Mouse (Mus musculus) layer of hippocampus, postnatal 36 days (tissue): ENCODE measurements around the gene Myh3. TPM values are rescaled to one million over a fixed set of nuclear protein-coding genes. Genes with fewer than 3 reads are reported as not detected.

Experiments
- DNase-seq, 2 experiments: peaks; one replicate each; pipeline ENCODE4 v3.0.0; 2022
- total RNA-seq, 2 experiments: library from RNA; stranded (reverse); gene quantifications; 2 replicates each; pipeline ENCODE4 v1.2.3; 2021

The Myh3 gene
- total RNA-seq: under 1 TPM; 0.55 to 0.76 TPM

DNA sequence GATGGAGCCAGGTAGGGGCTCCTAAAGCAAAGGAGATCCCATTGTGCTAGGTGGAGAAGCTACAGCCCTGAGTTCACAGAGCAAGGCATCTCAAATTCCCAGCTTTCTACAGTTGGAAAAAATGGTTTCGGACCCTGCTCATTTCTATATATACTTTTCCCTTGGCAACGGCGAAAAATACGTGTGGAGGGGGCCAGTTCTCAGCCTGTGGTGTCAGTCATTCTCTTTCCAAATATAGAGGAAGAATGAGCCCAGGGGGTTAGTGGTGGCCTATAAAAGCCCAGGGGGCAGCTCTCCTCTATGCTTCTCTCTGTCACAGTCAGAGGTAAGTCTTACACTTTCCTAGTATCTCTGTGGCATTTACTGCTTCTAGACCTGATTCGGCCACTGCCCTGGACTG, at the start of gene Myh3:
TSS of gene Myh3 (plus strand) at position 301 of the 400 bp plus-strand sequence.
- no peak for DNase-seq

DNA sequence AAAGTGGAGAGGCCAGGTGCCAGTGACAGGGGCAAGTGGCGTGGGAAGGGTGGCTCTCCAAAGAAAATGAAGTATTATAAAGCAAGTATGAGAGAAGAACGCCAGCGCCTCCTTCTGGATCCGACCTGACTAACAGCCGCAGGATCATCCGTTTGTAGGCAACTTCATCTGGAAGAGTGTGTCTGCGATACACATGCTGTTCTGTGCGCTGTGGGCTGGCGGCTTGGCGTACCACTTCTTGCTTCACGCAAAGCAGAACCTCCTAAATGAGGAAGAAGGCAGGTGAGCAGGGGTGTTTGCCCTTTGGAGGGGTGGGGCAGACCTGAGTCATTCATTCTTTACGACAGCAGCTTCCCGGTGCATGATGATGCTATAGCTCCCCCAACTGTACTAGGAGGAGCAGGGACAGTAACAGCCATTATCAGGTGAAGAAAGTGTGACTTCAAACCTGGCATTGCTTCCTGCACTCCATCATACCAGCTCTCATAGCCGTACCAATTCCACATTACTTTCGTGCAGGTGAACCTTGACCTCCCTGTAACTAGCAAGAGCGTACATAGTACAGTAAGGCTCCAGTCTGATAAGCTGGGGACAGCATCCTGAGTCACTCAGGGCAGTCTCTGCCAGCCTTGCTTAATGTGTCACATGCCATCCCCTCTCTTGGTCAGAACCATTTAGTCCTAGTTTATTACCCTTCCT, 47.0 kb upstream of the Myh3 start:
- no peak for DNase-seq

DNA sequence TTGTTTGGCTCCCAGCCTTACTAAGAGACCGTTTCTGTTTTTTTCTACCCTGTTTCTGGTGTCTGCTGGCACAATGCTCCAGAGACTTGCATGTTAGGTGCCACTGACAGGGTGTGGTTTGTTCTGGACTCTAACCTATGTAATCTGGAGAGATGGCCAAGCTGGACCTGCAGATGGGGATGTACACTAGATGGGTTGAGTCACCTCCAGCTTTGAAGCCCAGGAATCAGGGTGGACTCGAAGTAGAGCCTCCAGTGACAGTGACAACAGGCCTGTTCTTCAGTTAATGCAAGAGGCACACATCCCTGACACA, 46.5 kb upstream of the Myh3 start:
- no peak for DNase-seq

DNA sequence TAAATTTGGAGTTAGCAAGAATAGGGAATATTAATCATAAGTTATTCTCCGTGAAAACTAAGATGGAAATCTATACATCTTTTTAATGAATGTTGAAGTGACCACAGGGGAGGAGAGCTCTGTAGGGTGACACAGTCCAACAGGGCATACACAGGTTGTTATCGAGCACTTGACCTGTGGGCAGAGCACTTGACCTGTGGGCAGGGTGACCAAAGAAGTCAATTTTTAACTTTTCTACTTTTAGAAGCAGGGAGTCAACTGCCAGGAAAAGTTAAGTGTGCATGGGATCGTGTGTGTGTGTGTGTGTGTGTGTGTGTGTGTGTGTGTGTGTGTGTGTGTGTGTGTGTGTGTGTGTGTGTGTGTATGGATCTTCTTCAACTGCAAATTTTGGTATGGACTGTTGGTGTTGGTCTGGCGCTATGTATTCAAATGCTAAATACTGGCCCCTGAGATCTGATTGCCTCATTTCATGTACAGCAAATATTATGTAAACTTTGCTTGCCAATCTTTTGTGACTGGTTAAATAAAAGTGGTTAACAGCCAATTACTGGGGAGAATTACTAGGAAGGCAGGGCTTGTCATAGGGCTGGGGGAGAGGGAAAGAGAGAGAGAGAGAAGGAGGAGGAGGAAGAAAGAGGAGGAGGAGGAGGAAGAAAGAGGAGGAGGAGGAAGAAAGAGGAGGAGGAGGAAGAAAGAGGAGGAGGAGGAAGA, 43.2 kb upstream of the Myh3 start:
- DNase-seq: no peak

DNA sequence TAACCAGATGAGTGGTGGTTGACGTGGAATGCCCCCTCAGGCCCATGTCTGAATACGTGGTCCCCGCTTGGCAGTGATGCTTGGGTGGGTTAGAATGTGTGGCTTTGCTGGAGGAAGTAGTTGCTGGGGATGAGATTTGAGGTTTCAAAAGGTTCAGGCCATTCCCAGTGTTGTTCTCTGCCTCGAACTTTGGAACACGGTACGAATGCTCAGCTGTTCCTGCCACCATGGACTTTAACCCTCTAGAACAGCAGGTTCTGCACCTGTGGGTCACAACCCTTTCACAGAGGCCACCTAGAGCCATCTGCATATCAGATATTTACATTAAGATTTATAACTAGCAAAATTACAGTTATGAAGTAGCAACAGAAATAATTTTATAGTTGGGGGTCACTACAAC, 41.9 kb upstream of the Myh3 start:
- no peak for DNase-seq

DNA sequence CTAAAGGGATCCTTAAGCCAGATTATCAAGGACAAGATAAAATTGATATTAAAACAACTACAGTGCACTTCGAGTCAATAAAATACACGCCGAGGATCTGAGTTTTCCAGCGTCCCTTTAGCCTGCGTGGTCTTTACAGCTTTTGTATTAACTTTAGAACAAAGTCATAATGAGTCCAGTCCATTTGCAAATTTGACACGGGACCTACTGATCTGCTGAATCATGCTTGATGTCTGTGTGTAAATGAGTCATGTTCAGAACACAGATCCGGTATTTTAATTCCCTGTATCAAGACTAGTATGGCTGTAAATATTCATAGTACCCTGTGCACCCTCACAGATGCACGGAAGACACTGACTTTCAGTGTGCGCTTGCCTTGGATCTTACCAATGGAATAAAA, 41.2 kb upstream of the Myh3 start:
- no peak for DNase-seq

DNA sequence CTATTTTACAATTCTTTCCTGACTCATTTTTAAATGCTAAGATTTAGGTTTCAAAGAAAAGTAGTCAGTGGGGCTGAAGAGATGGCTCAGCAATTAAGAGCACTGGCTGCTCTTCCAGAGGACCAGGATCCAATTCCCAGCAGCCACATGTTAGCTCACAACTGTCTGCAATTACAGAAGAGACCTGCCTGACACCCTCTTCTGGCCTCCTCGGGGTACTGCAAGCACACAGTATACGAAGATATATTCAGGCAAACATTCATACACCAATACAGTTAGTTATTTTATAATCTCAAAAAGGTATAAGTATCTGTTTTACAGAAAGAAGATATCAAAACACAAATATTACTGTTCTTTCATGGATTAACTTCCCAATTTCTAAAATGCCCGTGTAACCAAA, 38.3 kb upstream of the Myh3 start:
- no peak for DNase-seq

DNA sequence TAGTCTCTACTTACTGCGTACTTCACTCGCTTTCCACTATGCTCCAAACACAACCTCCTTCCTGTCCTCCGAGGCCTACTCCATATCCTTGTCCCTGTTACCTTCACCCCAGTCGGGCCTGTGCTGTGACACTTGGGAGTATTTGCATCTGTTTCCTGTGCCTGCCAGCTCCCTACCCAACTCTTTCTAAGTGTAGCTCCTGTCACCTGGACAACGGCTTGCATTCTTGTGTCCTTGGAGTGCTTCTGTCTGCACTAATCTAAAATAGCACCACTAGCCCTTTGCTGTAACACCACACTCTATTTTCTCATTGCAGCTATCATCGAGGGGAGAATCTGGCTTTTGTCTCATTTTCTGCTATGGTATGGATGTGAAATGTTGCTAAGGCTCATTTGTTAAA, 37.6 kb upstream of the Myh3 start:
- no peak for DNase-seq

DNA sequence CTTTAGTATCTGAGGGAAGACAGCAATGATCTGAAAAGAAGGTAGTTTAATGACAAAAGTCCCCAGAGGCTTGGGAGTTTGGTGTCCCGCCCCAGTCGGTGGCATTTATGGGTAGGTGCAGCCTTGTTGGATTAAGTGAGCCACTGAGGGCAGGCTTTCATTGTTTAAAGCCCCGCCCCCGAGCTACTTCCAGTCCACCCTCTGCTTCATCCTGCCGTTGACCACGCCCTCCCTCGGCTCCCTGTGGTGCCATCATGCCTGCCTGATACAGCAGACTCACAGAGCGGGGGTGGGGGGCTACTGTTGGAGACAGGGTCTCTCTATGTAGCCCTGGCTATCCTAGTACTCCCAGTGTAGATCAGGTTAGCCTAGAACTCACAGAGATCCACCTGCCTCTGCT, 35.1 kb upstream of the Myh3 start:
- no peak for DNase-seq

DNA sequence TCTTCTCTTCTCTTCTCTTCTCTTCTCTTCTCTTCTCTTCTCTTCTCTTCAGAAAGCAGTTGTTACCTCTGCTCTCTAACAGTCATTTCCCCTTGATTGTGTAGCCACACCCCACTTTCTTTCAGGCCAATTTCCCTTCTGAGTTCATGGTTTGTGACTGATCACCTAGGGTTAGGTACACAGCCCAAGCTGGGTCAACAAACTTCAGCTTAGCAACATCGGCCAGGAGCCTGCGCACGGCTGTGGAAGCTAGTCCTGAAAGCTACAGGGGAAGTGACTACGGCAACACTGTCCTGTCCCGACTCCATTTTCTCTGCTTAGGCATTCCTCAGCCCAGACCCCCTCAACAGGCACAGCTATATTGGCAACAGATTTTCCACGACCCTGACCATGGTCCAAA, 33.1 kb upstream of the Myh3 start:
- DNase-seq: no peak

DNA sequence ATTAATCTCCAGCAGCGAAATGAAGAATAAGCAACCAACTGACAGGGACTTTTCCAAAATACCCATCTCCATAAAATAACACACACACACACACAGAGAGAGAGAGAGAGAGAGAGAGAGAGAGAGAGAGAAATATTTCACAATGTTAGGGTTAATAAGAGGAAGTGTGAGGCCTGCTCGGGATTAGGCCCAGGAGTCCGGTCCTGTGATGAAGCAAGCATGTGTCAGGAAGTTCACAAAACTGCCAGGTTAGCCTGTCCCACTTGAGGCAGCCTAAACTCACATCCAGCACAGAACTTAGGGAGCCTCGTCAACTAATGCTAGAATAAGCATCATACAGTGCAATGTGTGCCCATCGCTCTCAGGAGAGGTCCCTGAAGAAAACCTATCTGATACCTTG, 30.9 kb upstream of the Myh3 start:
- DNase-seq: no peak

DNA sequence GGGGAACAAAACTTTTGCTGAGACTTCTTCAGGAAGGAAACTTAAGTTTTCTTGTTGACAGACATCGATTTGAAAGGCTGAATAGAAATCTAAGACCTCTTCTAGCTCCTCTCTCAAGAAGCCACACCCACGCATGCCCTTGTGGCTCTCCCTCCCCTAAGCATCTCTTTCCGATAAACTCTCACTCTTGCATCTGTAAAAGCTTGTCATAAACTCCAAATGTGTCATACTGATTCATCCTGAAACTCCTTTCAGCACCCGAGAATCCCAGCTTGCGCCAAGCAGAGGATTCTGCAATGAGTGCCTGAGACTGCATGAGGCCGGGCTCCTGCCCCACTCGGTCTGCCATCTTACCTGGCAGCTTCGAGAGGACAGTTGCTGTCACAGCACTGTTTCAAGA, 29.6 kb upstream of the Myh3 start:
- no peak for DNase-seq

DNA sequence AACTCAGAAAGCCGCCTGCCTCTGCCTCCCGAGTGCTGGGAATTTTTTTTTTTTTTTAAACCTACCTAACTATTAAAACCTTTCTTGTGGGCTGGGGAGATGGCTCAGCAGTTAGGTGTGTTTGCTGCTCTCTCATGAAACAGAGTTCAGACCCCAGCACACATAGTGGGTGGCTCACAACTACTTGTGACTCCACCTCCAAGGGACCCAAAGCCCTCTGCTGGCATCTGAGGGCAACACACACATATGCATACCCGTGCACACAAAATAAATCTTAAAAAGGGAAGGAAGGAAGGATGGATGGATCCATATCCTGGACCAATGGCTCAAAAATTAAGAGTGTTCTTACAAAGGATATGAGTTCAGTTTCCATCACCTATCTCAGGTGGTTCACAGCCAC, 28.8 kb upstream of the Myh3 start:
- DNase-seq: no peak

DNA sequence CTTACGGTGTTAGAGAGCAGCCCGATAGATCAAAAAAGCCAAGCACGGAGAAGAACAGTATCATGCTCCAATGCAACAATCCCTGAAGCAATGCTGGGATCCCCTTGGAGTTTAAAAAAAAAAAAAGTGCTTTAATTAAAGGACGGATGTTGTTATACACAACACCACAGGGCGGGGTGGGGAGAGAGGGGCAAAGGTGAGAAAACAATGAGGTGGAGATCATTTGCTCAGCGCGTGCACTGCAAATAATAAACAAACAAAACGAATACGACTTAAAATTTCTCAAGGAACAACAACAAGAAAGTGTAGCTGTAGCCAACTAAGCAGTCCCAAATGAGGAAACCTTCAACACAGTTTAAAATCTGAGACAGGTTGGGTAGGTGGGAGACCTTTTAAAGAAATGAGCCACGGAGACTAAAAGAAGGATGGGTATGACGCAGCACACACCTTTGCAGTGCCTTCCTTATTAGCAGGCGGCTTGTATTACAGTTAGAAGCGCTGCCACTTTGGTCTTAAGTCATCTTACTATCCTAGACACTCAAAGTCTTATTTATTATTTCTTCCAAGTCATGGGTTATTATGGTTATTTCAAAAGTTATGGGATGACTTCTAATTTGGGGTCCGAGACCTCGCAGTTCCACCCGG, 26.3 kb upstream of the Myh3 start:
- no peak for DNase-seq

DNA sequence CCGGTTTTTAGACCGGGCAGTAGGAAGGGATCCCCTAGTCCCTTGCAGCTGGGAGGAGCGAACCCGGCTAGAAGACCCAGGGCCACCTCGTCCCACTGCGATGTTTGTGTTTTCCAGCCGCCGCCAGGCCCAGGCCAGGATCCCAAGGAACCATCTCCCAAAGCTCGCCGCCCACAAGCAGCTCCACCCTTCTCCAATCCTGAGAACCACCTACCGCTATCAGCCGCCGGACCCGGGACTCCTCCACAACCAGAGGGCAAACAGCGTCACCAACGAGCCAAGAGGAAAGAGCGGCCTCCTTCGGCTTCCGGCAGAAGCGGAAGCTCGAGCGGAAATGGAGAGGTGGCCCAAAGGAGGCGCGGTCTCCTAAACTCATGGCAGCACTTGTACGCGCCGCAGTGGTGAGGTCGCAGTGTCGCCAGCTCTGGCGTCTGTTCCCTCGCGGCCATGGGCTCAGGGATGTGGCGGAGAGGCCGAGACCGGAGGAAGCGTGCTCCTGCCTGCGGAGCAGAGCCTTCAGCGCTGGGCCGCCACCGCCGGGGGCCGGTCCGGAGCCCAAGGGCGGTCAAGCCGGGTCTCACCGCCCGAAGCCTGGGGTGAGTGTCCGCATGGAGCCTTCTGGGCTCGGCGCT, 25.7 kb upstream of the Myh3 start, which contains the start of the genes Adprm and Sco1:
TSS of gene Adprm (minus strand) at position 274 of the 632 bp plus-strand sequence.
TSS of gene Sco1 (plus strand) at position 350 of the 632 bp plus-strand sequence.
- peak; percentile 90 for DNase-seq

DNA sequence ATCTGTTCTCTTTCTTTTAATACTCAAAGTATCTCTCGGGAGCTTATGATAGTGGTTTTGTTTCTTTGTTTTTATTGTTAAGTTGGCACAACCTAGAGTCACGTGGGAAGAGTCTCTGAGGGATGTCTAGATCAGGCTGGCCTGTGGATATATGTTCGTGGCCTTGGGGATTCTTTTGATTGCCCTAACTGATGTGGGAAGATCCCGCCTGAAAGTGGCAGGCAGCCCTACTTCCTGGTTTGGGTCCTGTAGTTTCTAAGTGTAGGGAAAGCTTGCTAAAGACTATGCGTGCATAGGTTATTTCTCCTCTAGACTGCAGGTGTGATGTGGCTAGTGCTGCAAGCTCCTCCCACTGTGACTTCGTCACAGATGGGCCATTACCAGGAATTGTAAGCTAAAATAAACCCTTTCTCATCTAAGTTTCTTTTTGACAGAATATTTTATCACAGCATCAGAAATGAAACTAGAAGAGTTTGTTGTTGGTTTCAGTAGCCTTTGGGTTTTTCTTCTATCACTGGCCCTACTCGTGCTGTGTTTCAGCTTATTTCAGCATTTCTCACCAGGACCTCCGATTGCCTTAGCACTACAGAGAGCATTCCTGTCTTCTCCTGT, 23.2 kb upstream of the Myh3 start:
- no peak for DNase-seq

DNA sequence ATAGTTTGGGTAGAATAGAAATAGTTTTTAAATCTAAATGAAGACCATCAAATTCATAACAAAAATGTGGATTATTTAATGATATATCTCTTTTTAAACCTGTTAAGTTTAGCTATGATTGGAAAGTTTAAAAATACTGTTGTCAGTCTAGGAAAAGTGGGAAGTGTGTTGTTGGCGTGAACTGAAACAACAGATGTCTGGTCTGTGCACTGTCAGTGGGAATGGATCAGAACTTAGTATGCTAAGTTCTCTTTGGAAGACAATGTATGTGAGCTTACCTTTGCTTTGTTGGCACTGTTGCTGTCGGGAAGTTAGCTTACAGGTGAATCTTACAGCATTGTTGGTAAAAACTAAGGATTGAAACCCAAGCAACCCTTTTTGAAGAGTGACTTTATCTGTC, 16.8 kb upstream of the Myh3 start:
- no peak for DNase-seq

DNA sequence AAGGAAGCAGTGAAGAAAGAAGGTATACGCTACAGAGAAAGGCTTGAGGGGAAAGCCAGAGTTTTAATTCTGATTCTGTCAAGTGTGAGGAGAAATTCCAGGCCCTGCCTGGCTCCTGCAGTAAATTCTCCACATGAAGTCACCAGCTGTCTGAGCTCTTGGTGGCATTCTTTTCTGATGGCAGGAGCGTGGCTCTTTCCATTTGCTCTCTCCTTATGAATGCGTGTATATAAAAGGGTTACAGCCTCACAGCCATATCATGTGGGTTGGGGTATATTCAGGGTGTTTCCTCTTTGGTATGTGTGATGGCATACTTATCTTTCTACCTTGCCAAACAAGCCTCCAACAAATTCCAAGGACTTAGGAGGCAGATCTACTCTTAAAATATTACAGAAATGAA, 15.4 kb upstream of the Myh3 start:
- DNase-seq: no peak

DNA sequence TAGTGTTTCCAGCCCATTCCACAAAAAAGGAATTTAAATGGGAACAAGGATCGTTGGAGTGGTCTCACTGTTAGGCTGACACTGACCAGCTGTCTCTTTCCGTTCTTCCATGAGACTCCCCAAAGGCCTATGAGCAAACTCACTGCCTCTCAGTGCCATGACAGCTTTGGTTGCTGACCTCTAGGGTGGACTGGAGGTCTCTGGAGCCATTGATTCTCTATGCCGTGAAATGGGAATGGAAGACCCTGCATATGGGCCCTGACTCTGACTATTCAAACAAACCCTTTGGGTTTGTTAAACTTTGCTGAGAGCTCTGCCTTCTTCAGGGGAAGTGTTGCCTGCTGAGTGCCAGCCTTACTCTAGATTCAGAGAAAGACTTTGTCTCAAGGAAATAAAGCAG, 10.4 kb upstream of the Myh3 start:
- DNase-seq: no peak

DNA sequence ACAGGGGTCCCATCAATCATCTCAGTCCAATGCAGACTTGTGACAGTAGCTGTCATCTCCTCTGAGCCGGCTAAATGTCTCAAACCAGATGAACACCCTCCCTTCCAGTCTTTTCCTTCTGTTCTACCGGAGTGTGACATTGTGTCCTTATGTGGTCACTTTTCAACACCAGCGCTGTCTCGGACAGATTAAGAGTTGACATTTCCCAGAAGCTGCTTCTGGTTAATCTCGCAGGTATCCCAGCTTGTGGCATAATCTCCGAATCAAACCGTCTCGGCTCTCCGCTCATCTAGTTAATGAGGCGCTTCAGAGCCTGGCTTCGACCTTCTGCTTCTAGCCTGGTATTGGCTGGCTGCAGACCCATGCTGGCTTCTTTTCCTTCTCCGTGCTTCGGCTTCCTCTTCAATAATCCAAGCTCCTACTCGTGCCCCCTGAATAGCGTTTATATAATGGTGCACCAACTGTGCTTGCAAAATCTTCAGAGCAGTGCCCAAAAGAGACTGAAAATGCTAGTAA, 5.4 kb upstream of the Myh3 start:
- no peak for DNase-seq

DNA sequence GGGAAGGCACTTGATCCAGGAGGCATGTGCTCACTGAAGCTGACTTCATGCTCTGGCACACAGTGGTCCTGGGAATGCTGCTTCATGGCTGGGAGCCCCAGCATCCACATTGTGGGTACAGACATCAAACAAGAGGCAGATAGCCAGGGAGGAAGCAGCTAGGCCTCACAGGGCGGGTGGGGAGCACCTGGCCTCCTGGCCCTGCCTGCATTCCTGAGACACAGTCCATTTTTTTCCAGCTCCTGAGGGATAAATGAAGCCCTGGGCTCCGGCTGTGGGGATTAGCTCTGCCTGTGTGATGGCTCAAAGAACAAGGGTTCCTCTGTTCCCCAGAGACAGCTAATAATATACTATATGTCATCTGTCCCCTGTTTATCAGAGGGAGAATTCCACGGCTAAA, 3.1 kb upstream of the Myh3 start:
- DNase-seq: no peak

DNA sequence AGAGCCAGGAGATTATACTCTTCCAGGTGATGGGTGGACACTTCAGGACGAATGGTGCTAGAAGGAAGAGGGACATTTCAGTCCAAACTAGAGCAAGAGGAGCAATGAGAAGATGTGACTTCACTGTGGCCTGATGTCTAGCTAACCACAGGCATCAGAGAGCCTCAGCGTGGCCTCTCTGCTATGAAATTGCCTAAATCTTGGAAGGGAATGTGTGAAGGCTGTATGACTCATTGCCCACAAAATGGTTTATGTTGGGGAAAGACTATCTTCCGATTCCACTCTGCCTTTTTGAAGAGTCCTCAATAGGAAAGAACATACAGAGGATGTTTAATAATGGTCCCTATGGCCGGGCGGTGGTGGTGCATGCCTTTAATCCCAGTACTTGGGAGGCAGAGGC, 1.3 kb upstream of the Myh3 start:
- no peak for DNase-seq

DNA sequence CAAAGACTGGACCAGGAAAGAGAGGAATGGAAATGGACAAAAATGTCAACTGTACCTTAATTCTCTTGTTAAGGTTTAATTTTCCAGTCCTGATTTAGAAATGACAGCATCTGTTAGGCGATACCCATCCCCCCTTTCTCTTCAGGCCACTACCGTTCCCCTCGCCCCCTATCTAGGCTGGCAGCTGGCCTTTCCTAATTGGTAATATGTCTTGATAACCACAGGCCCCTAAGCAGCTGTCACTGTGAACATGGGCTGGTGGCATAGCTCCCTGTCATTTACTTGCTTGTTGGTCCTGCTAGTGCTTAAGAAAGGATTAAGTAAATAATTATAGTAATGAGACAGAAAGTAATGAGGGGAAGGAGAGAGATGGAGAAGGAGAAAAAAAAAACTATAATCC, 665 bp upstream of the Myh3 start:
- no peak for DNase-seq
